Mouse (Mus musculus) heart, postnatal 0 days (tissue): ENCODE results near the gene Mtch2.

Experiments
- CTCF ChIP-seq: IDR thresholded peaks from 2 replicates; pipeline ENCODE4 v1.5.1; 2016; ENCODE audit warnings: antibody characterized with exemption, control low read depth, low read depth
- EP300 ChIP-seq: IDR thresholded peaks from 2 replicates; pipeline ENCODE4 v1.6.1; 2016; ENCODE audit warnings: antibody characterized with exemption, low read depth

DNA sequence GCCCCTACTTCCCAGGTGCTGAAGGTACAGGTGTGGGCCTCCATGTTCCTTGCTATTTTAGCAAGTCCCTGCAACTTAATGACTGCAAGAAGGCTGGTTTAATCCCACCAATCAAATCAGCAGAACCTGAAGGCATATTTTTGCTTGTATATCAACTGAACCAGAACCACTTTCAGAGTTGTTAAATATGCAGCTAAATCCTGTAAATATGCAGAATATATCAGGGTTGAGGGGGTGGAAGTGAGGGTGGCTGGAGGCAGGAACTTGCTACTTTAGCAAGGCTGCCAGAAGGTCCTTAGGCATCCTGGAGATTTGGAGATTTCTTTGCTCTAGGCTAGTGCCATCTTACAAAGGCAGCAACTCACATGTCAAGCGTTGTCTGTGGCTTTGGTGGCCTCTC lies 68.6 kb downstream of the Mtch2 start:
- TF ChIP-seq EP300 (no peak), CTCF (no peak)
